Mouse (Mus musculus) testis, adult 2 months (tissue): ENCODE measurements around the gene Plekha7.

Experiments
- CTCF ChIP-seq: fragments of 200-500 bp; IDR thresholded peaks from 2 replicates; pipeline ENCODE4 v1.5.1; 2012; ENCODE audit warnings: low read depth, mild to moderate bottlenecking, inconsistent platforms, low read length, moderate library complexity; ENCODE audit not compliant: control insufficient read depth, insufficient read depth, insufficient replicate concordance
- POLR2A ChIP-seq: fragments of 200-500 bp; IDR thresholded peaks from 2 replicates; pipeline ENCODE4 v1.6.1; 2012; ENCODE audit warnings: low read depth, mild to moderate bottlenecking, inconsistent platforms, low read length, moderate library complexity; ENCODE audit not compliant: control insufficient read depth

DNA sequence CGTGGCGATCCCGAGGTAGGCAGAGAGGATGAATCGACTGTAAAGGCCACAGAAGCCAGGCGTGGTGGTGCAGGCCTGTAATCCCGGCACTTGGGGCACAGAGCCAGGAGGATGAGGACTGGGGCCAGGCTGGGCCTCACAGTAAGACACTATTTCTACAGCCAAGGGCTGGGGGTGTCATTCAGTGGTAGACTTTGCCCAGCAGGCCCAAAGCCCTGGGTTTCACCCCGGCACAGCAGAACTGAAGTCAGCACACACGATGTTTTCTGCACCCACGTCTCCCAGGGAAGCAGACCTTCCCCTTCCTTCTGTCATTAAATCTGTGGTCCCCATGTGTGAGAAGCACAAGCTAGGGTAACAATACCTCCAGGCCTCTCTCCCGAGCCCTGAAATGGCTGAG lies 9.8 kb downstream of the Plekha7 start:
- TF ChIP-seq POLR2A (no peak), CTCF (no peak)
